Mouse (Mus musculus) liver, postnatal 0 days (tissue): ENCODE data around the gene Specc1l.

Experiments used
- CTCF ChIP-seq: sonication (generic); IDR thresholded peaks from 2 replicates; pipeline ENCODE4 v1.5.1; 2016; ENCODE audit warnings: antibody characterized with exemption, low read depth
- EP300 ChIP-seq: IDR thresholded peaks from 2 replicates; pipeline ENCODE4 v1.6.1; 2016; ENCODE audit warnings: antibody characterized with exemption, low read depth, mild to moderate bottlenecking

DNA sequence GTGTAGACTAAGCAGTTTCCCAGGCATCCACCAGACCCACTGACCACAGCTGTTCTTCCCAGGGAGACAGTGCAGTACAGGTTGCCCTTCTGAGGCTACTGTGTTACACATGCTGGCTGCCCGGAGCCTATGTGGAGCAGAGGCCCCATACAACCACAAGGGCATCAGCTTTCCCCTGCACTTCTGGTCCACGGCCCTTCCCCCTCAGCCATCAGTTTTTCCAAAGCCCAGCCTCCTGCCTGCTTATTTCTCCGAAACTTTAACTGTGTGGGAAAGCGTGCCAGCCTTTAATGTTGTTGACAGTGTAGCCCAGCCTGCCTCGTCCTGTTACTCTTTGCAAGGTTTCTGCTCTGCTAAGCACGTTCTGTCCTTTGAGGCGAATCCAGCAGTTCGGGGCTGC lies 38.8 kb upstream of the Specc1l start:
- TF ChIP-seq CTCF (no peak), EP300 (no peak)
